In genomic region chr5:112745176-112745575, GRCm38 (mm10) we compare ENCODE assay signal across 27 mouse cellular contexts.
A peak's percentile ranks its signal among the peaks of the same experiment; 100 is the strongest.
DNase-seq lines count a peak whose midpoint lies in the region; ATAC-seq and TF ChIP-seq lines count a peak whose summit lies in the region.
"Had no signal": no experiment of that assay in that cellular context is flagged by ENCODE, and none has a peak within 500 bp of the region (broad histone marks: within the 10 kb centered on the region; RNA-seq: fewer than 3 reads in every experiment).

No protein-coding gene starts in this region.

- intact Hi-C loops in left cerebral cortex, postnatal 4 days (cut with DNase I): no loop called here
- intact Hi-C loops in left cerebral cortex, adult 2 months (cut with DNase I): no loop called here
- intact Hi-C loops in gastrocnemius, postnatal 14 days (cut with DNase I; ENCODE audit: low total_unique reads): no loop called here

- ATAC-seq in megakaryocyte progenitor cell, adult 5-6 weeks (replicated peaks; ENCODE audit: poor library complexity): no peak
- ATAC-seq: activated CD4-positive, CD25-positive, alpha-beta regulatory T cell, adult 4 months; forebrain, embryonic 15.5 days; intestine, embryonic 15.5 days; midbrain, embryonic 15.5 days had no signal

- DNase-seq in cerebellum, adult 9-10 months: peak; percentile 13
- no peak for DNase-seq in cerebellum, adult 11-12 months
- DNase-seq in left cerebral cortex, postnatal 4 days: peak; percentile 79
- no peak for DNase-seq in left cerebral cortex, adult 2 months (ENCODE audit: extremely low spot score in 1 of 2, low spot score in 2 of 2)
- peak; percentile 55 to 71 for DNase-seq in layer of hippocampus, adult 2 months (ENCODE audit: low spot score in 2 of 2)
- DNase-seq in layer of hippocampus, postnatal 25 days (ENCODE audit: extremely low spot score in 1 of 2, low spot score in 1 of 2): peak; percentile 21 to 24
- no peak for DNase-seq in gastrocnemius, postnatal 14 days
- DNase-seq: adrenal gland, adult 8-10 months; gastrocnemius, postnatal 25 days; heart, adult 2 months; heart, postnatal 14 days; kidney, adult 9 months; kidney, postnatal 14 days; lung, embryonic 14.5 days; right cerebral cortex, adult 18-20 months; thymus, adult 18-20 months; thymus, postnatal 36 days had no signal

- TF ChIP-seq CTCF in left cerebral cortex, adult 2 months (IDR thresholded peaks at IDR 0.05): no peak
- no peak for TF ChIP-seq CTCF in layer of hippocampus, adult 2 months (conservative IDR thresholded peaks at IDR 0.05)

- H3K4me3 ChIP-seq in left cerebral cortex, adult 2 months: no peak overlapping the region
- H3K4me3 ChIP-seq in layer of hippocampus, adult 2 months: no peak overlapping the region
- H3K4me3 ChIP-seq: embryonic facial prominence, embryonic 15.5 days; forebrain, embryonic 15.5 days; heart, adult 2 months; heart, embryonic 13.5 days; hindbrain, embryonic 12.5 days; intestine, embryonic 15.5 days; limb, embryonic 15.5 days; midbrain, embryonic 15.5 days had no signal

- no peak overlapping the region for H3K27ac ChIP-seq in left cerebral cortex, adult 2 months
- peak overlapping the region; percentile 89 for H3K27ac ChIP-seq in layer of hippocampus, adult 2 months
- H3K27ac ChIP-seq: embryonic facial prominence, embryonic 15.5 days; forebrain, embryonic 15.5 days; heart, adult 2 months; heart, embryonic 13.5 days; hindbrain, embryonic 12.5 days; intestine, embryonic 15.5 days; limb, embryonic 15.5 days; liver, embryonic 14.5 days; midbrain, embryonic 15.5 days had no signal

Comparison
In these comparisons a context has a peak if more than half of its experiments do, and no peak if none do; other contexts are left out.
1. DNase-seq: peak in cerebellum, adult 9-10 months (single experiment), left cerebral cortex, postnatal 4 days (single experiment), layer of hippocampus, adult 2 months (2 of 2) and layer of hippocampus, postnatal 25 days (2 of 2); none in cerebellum, adult 11-12 months (single experiment), left cerebral cortex, adult 2 months (0 of 2) and gastrocnemius, postnatal 14 days (single experiment).